Mouse (Mus musculus) right cerebral cortex, postnatal 10 days (tissue): Measurements from ENCODE around the gene Gm29094.
"Not testable (repeated sequence)": the region's sequence is repeated elsewhere in the genome, so short reads cannot be mapped to it uniquely, and the experiment has no call there.

ENCODE experiments used
- DNase-seq, 2 experiments: peaks; one replicate each; pipeline ENCODE4 v3.0.0; 2021; ENCODE audit warnings: low spot score in 2 of 2

Gm29094 gene

DNA sequence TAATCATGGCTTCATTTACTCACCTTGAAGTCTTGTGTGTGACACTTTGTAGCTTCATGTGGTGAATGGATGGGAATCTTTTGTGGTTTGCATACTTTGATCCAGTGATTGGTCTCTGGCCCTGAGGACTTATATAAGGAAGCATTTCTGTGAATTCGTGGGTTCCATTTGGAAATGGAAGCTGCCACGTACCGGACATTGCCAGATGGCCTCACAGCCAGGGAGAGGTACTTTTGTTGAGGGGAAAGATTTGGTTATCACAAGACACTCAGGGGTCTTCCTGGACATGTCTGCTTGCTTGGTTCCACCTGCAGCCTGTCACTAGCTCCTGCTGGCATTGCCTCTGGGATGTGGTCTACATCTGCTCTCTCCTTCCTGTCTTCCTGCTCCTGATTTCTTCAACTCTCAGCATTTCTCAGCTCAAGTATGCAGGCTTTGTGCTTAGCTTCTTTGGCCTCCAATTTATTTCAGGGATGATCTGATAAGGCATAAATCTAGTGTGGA is 41.4 kb downstream of the Gm29094 start:
- not testable (repeated sequence) for DNase-seq

DNA sequence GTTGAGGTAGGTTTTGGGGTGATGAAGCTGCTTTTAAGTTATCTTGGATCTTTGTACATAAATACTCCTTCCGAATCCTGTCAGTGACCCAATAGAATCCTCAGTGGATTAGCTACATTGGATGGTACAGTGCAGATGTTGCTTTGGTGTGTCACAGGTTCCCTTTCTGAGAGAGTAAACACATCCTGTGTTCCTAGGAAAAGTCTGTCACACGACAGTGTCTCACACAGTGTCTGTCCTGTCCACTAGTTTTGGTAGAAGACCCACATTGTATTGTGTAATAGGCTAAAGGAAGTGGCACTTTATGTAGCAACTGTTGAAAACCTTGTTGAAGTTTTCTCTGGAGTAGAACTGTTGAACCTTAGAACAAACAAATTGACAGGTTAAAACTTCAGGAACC is 54.2 kb downstream of the Gm29094 start:
- no peak for DNase-seq

DNA sequence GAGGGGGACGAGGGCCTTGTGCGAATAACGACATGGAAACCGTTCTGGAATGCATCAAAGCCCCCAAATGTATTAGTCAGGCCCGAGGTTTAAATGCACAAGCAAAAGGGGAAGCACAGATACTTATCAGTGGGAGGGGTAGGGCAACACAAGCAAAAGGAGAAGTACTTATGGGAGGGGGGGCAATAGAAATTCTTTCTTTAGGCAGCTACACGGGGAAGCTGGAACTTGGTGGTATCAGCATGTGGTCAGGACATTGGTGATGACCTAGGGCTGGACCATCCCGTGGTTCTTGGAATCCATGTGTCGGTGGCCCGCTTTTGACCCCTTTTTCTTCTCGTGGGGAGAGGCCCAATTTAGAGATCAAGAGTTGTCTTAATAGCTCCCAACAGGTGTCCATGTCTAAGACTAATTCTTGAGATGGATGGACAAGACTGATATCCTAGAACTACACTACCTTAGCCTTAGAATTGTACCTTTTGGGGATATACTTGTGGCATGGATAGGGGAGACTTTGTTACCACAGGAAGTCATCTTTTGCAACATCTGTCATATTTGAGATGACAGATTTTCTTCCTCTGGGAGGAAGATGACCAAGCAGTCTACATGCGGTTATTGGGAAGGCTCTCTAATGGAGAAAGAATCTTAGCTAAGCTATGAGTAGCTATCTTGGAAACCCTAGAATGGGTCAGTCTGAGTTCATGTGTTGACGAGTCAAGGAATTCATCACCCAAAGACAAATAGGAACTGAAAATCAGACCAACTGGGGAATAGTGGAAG is 57.6 kb downstream of the Gm29094 start:
- DNase-seq: no peak

DNA sequence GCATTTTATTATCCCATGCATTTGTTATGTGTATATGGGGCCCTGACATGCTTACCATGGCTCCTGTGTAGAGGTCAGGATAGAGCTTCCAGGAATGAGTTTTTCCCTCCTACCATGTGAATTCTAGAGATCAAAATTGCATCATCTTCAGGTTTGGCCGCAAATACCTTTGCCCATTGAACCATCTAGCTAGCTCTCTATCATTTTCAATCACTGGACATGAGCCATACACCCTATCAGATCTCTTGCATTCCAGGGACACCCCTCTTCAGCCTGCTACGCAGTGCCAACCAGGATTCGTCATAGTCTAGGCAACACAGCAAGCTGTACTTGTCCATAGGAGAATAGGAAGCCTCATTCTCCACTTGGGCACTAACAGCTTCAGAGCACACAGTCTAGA is 64.8 kb downstream of the Gm29094 start:
- DNase-seq: no peak

DNA sequence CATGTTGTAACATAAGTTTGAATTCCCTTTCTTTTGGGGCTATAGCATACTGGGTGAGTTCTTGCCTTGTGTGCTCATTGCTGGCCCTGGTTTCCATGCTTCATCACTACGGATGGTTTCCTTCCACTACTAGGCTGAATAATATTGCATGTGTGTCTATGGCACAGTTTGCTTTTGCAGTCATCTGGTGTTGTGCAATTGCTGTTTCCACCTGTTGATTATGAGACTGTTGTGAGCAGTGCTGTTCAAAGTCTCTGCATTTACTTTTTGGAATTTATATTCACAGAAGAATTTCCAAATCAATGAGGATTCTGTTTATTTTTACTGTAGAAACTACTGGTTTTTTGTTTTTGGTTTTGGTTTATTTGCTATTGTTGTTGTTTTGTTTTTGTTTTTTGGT is 65.4 kb downstream of the Gm29094 start:
- DNase-seq: no peak
